Mouse (Mus musculus) frontal cortex, postnatal 25 days (tissue): Measurements from ENCODE around the gene Tedc2.

Source experiments
- DNase-seq, 2 experiments: peaks; one replicate each; pipeline ENCODE4 v3.0.0; 2022; ENCODE audit warnings: low spot score in 2 of 2

Gene Tedc2

GRCm38 (mm10) chr17:24193769-24194168 is 26.9 kb downstream of the Tedc2 start:
- DNase-seq: no peak

GRCm38 (mm10) chr17:24193268-24193667 is 27.4 kb downstream of the Tedc2 start:
- DNase-seq: no peak

GRCm38 (mm10) chr17:24192848-24193247 is 27.8 kb downstream of the Tedc2 start:
- DNase-seq: no peak

GRCm38 (mm10) chr17:24191481-24191880 is 29.2 kb downstream of the Tedc2 start:
- no peak for DNase-seq

GRCm38 (mm10) chr17:24190934-24191333 is 29.7 kb downstream of the Tedc2 start:
- DNase-seq: no peak

GRCm38 (mm10) chr17:24174259-24174658 is 46.4 kb downstream of the Tedc2 start:
- DNase-seq: no peak

GRCm38 (mm10) chr17:24173423-24173822 is 47.2 kb downstream of the Tedc2 start:
- DNase-seq: peak; percentile 44 to 49

GRCm38 (mm10) chr17:24171738-24172137 is 48.9 kb downstream of the Tedc2 start:
- DNase-seq: no peak

GRCm38 (mm10) chr17:24170729-24171128 is 49.9 kb downstream of the Tedc2 start:
- DNase-seq: no peak

GRCm38 (mm10) chr17:24170125-24170524 is 50.5 kb downstream of the Tedc2 start:
- DNase-seq: no peak

GRCm38 (mm10) chr17:24169317-24170065 is 51.2 kb downstream of the Tedc2 start, which contains the start of gene Atp6v0c:
Gene Atp6v0c (minus strand): TSS chr17:24169702.
- DNase-seq: peak; percentile 93 to 95

GRCm38 (mm10) chr17:24168590-24169277 is 51.9 kb downstream of the Tedc2 start:
- DNase-seq: peak in 1 of 2 experiments; percentile 69

GRCm38 (mm10) chr17:24167891-24168505 is 52.7 kb downstream of the Tedc2 start:
- no peak for DNase-seq

GRCm38 (mm10) chr17:24167120-24167519 is 53.5 kb downstream of the Tedc2 start:
- DNase-seq: no peak
